Mouse (Mus musculus) small intestine, adult 2 months (tissue): ENCODE results near the gene Krt90. TPM values are rescaled to one million over a fixed set of nuclear protein-coding genes. Genes with fewer than 3 reads are reported as not detected.
A peak's percentile ranks its signal among the peaks of the same experiment; 100 is the strongest.

Source experiments
- H3K27ac ChIP-seq: fragments of 200-500 bp; 2 replicates; pipeline ENCODE4 v1.5.1; 2012; ENCODE audit warnings: low read depth, low read length, control low read depth, inconsistent platforms; ENCODE audit not compliant: insufficient read depth
- H3K27me3 ChIP-seq: fragments of 200-500 bp; 2 replicates; pipeline ENCODE4 v1.6.1; 2012; ENCODE audit warnings: mild to moderate bottlenecking, moderate library complexity, low read length, inconsistent platforms; ENCODE audit not compliant: control insufficient read depth, insufficient read depth
- H3K36me3 ChIP-seq: fragments of 200-500 bp; 2 replicates; pipeline ENCODE4 v1.6.1; 2012; ENCODE audit warnings: mild to moderate bottlenecking, low read length, control low read depth, inconsistent platforms; ENCODE audit not compliant: control insufficient read depth, insufficient read depth
- H3K4me1 ChIP-seq: fragments of 200-500 bp; 2 replicates; pipeline ENCODE4 v1.6.1; 2012; ENCODE audit warnings: low read length, inconsistent platforms, mixed read lengths; ENCODE audit not compliant: control insufficient read depth, insufficient read depth, insufficient read length
- H3K4me3 ChIP-seq: fragments of 200-500 bp; 2 replicates; pipeline ENCODE4 v1.5.1; 2012; ENCODE audit warnings: low read depth, mild to moderate bottlenecking, control low read depth, inconsistent platforms, low read length, moderate library complexity
- CTCF ChIP-seq: fragments of 200-500 bp; IDR thresholded peaks from 2 replicates; pipeline ENCODE4 v1.5.1; 2012; ENCODE audit warnings: low read depth, mild to moderate bottlenecking, control low read depth, inconsistent platforms, low read length, moderate library complexity, mixed read lengths; ENCODE audit not compliant: insufficient replicate concordance, insufficient read length; ENCODE audit errors: extremely low read depth
- POLR2A ChIP-seq: fragments of 200-500 bp; IDR thresholded peaks from 2 replicates; pipeline ENCODE4 v1.6.1; 2012; ENCODE audit warnings: low read depth, mild to moderate bottlenecking, control low read depth, inconsistent platforms, low read length, moderate library complexity
- WGBS: fragments of 180-500 bp; shearing (Covaris S2); methylation state at CpG from one replicate; pipeline ENCODE4 v1.1.7; 2018; 5-methylcytosine and 5-hydroxymethylcytosine counted together
- polyA plus RNA-seq: library from polyadenylated mRNA; depleted of rRNA; stranded (reverse); fragments of >200 nt; gene quantifications from 2 replicates; pipeline ENCODE4 v1.2.3, GENCODE M21; 2012

Krt90 gene
- polyA plus RNA-seq, 1 experiment, result not detected

GRCm38 (mm10) chr15:101542543-101542942 lies 20.2 kb downstream of the Krt90 start:
- 52% methylated on average over 9 of the region's 9 CpGs for WGBS
- Histone ChIP-seq H3K27ac (no peak overlapping the region), H3K4me1 (peaks cover 9% of the 10 kb centered on the region; the same call in 1 of the 2 replicates), H3K36me3 (no peaks in the 10 kb centered on the region), H3K4me3 (no peak overlapping the region), H3K27me3 (no peaks in the 10 kb centered on the region)
- TF ChIP-seq CTCF, result 0 out of 2 replicates have a peak, but pooled peaks have one; percentile 18
- TF ChIP-seq POLR2A, result no peak

DNA sequence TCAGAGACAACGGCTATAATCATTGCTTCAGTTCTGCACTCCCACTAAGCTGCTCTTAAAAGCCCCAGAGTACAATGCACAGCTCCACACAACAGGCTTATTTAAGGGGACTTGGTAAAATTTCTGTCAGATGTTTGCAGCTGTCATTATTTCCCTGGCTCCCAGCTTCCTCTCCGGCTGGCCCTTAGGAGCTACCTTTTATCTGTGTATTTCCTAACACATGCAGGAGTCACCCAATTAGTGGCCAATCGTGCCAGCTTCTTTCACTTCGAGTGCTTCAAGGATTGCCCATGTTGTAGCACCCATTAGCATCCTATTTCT lies 24.2 kb downstream of the Krt90 start:
- no peaks in the 10 kb centered on the region for H3K27me3 ChIP-seq
- no peak overlapping the region for H3K27ac ChIP-seq
- no peak overlapping the region for H3K4me3 ChIP-seq
- 21% methylated on average over 4 of the region's 4 CpGs for WGBS
- H3K36me3 ChIP-seq, result no peaks in the 10 kb centered on the region
- peaks cover 20% of the 10 kb centered on the region for H3K4me1 ChIP-seq
- TF ChIP-seq POLR2A, result no peak
- no peak for TF ChIP-seq CTCF

DNA sequence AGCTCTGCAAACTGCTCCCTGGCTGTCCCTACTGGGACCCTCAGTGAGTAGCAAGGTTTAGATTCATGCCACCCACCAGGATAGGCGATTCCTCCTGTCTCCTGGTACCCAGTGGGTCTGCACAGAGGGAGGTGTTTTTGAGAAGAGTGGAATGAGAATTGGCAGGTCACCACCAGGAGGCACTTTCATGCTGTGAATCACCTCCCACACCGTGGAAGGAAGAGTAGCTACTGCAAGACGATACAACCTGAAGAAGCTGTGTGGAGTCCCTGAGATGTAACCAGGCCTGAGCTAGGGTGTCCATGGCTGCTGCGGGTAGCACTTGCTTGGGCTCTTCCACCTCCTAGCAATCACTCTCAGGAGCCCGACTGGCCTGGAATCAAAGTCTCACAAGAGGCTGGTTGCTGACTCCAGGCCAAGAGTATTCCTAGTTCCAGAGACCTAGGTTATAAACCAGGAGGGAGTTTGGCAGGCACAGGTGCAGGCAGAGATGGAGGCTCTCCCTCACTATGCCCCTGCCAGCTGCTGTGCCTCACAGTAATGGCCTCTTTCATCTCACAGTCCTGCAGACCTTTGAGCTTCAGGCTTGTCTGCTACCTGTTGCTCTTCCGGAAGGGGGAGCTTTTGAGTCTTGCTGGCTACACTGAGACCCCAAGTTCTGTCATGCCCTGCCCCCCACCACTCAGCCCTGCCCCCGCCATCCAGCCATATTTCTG lies 24.7 kb downstream of the Krt90 start:
- no peaks in the 10 kb centered on the region for H3K36me3 ChIP-seq
- 20% methylated on average over 7 of the region's 7 CpGs for WGBS
- no peak overlapping the region for H3K27ac ChIP-seq
- H3K27me3 ChIP-seq, result no peaks in the 10 kb centered on the region
- no peak overlapping the region for H3K4me3 ChIP-seq
- peaks cover 20% of the 10 kb centered on the region for H3K4me1 ChIP-seq
- TF ChIP-seq CTCF (peak; percentile 25; the same call in 1 of the 2 replicates), POLR2A (no peak)

DNA sequence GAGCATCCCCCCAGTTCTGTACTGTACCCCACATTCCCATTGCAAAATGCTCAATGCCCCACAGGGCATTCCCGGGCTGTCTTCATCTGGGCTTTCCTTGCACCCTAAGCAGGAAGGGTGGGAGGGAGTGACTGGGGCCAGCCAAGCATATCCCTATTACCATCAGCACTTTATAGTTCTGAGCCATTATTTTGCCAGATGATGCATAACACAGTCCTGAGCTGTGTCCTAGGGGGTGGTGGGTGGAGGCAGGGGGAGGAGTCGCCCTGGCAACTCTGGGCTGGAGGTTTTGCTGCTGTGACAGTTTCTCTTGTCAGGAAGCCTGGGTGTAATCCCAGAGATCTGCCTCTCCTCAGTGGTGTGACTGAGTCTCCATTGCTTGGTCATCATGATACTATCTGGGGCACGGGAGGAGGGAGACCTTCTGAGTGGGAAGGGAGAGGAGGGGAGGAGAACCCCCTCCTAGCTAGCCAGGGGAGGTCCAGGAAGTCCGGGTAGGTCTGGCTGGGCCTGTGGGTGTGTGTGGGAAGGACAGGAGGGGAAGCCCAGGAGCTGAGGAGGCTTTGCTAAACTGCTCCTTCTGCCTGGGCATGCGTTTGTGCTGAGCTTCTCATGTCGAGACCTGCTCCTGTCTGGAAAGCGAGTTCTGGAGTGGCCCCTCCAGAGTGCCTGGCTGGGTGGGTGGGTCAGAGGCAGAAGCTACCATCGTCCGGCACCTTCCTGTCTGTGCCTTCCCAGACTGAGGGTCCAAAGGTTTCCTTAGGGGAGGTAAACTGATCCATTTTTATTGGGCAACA lies 26.5 kb downstream of the Krt90 start:
- H3K27me3 ChIP-seq, result no peaks in the 10 kb centered on the region
- H3K4me1 ChIP-seq, result peaks cover 20% of the 10 kb centered on the region
- TF ChIP-seq CTCF, result no peak
- TF ChIP-seq POLR2A, result no peak
- no peaks in the 10 kb centered on the region for H3K36me3 ChIP-seq
- H3K4me3 ChIP-seq, result no peak overlapping the region
- H3K27ac ChIP-seq, result no peak overlapping the region
- 61% methylated on average over 9 of the region's 9 CpGs for WGBS

DNA sequence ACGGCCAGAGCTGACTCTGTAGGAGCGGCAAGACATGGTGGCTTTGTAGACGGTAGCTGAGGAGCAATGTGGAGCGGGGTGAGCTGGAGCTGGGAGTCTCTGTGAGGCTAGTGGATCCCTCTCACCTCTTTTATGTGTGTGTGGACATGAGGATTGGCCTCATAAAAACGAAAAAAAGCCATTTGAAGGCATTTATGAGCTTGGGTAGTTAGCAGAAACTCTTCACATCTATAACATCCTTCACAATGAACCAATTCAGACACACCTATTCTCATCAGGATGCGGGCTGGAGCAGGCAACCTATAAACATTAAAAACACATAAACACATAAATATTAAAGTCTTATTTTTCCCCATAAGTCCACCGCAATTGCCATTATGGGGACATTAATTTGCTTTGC lies 30.0 kb downstream of the Krt90 start, which contains the start of gene Krt84:
Gene Krt84, minus strand, starts transcription at position 101 of the 400 bp plus-strand sequence.
- TF ChIP-seq POLR2A (no peak), CTCF (no peak)
- Histone ChIP-seq H3K4me1 (peaks cover 13% of the 10 kb centered on the region), H3K27ac (no peak within 1 kb of the TSS), H3K36me3 (no peaks in the 10 kb centered on the region), H3K27me3 (no peaks in the 10 kb centered on the region), H3K4me3 (no peak within 1 kb of the TSS)
- WGBS, result 79% methylated on average over 7 of the region's 7 CpGs

GRCm38 (mm10) chr15:101522556-101523232 lies 40.1 kb downstream of the Krt90 start:
- Histone ChIP-seq H3K4me1 (peaks cover 15% of the 10 kb centered on the region; the same call in 1 of the 2 replicates), H3K27ac (peak overlapping the region; percentile 95), H3K4me3 (no peak overlapping the region), H3K27me3 (0 out of 2 replicates have a peak, but pooled peaks cover 2% of the 10 kb centered on the region), H3K36me3 (no peaks in the 10 kb centered on the region)
- TF ChIP-seq POLR2A, result no peak
- TF ChIP-seq CTCF, result no peak
- 22% methylated on average over 4 of the region's 4 CpGs for WGBS
